Mouse (Mus musculus): ENCODE results near the gene Ube2e2.

DNA sequence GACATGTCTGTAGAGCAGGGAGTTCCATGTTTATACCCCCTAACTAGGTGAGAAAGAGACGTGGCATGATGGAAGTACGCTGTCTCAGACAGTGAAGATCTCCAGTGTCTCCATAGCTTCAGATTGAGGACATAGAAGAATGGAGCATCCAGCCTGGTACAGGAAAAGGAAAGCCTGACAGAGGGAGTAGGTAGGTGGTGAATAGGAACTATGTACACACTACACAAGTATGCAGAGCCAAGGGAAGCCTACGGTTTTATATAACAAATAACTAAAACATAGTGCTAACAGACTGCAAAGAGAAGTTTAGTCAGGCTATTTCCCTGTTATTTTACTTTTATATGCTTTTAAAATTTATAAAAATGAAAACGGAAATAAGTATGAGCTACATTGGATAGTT lies 312.3 kb downstream of the Ube2e2 start:
- TF ChIP-seq POLR2AphosphoS2 (IDR thresholded peaks at IDR 0.05; ENCODE audit: insufficient read length, low read depth) (no peak), POLR2A (IDR thresholded peaks at IDR 0.05; ENCODE audit: insufficient read length, low read depth) (no peak), USF1 (IDR thresholded peaks at IDR 0.05; ENCODE audit: low read depth) (no peak), TCF3 (IDR thresholded peaks at IDR 0.05; ENCODE audit: insufficient read length, low read depth) (no peak), E2F4 (IDR thresholded peaks at IDR 0.05; ENCODE audit: insufficient read depth) (no peak), MYOG (IDR thresholded peaks at IDR 0.05; ENCODE audit: control insufficient read depth in 1 of 3, insufficient read depth in 1 of 3, insufficient read length in 2 of 3, low read depth in 2 of 3) (no peak), MAX (IDR thresholded peaks at IDR 0.05; ENCODE audit: low read depth) (no peak), REST (IDR thresholded peaks at IDR 0.05; ENCODE audit: insufficient read depth, insufficient read length) (no peak), TCF12 (IDR thresholded peaks at IDR 0.05; ENCODE audit: insufficient read depth, poor library complexity, severe bottlenecking) (no peak), SRF (IDR thresholded peaks at IDR 0.05; ENCODE audit: control insufficient read depth, insufficient read length, low read depth) (no peak)
